Comparison of ENCODE assay signal across 8 mouse cellular contexts in the genomic region with DNA sequence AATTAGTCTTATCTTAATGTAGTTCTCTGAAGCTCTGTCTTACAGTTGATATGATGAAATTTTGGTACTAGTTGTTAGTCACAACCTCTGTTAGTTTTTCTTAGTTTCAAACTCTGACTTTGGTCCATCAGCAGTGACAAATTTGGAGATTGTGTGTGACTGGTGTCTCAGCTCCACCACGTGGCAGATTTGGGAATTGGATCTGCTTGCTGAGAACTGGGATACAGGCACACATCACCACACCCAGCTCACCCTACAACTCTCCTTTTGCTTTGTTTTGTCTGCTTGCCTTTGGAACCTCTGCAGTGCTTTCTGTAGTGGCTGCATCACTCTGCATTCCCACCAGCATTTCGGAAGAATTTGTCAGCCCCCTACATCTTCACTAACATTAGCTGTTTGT. TPM values are rescaled to one million over a fixed set of nuclear protein-coding genes. Genes with fewer than 3 reads are reported as not detected.
A peak's percentile ranks its signal among the peaks of the same experiment; 100 is the strongest.
DNase-seq lines count a peak whose midpoint lies in the region; ATAC-seq and TF ChIP-seq lines count a peak whose summit lies in the region.

No protein-coding gene starts in this region.

- H3K27me3 ChIP-seq in heart, embryonic 12.5 days (replicated peaks), result no peaks in the 10 kb centered on the region
- H3K27me3 ChIP-seq in heart, postnatal 0 days (ENCODE audit: control insufficient read depth, insufficient read depth, low read length), result no peaks in the 10 kb centered on the region
- H3K27me3 ChIP-seq in stomach, postnatal 0 days (ENCODE audit: control insufficient read depth, insufficient read depth, low read length), result no peaks in the 10 kb centered on the region

- no peak overlapping the region for H3K9ac ChIP-seq in heart, embryonic 12.5 days
- no peak overlapping the region for H3K9ac ChIP-seq in heart, postnatal 0 days (replicated peaks; ENCODE audit: low read depth, low read length)
- H3K9ac ChIP-seq in stomach, postnatal 0 days (ENCODE audit: low read length), result no peak overlapping the region

- TF ChIP-seq EP300 in heart, postnatal 0 days (IDR thresholded peaks at IDR 0.05; ENCODE audit: low read depth), result no peak
- TF ChIP-seq EP300 in stomach, postnatal 0 days (optimal IDR thresholded peaks at IDR 0.05), result no peak

- ATAC-seq in heart, embryonic 12.5 days (ENCODE audit: insufficient number of reproducible peaks, low FRiP score), result no peak
- ATAC-seq in common myeloid progenitor, adult 5-6 weeks (replicated peaks; ENCODE audit: low read depth, poor library complexity, severe bottlenecking), result peak; percentile 68
- ATAC-seq in heart, postnatal 0 days (ENCODE audit: insufficient read depth, low read depth), result no peak
- ATAC-seq in monocyte, adult 5-6 weeks (replicated peaks; ENCODE audit: insufficient number of reproducible peaks, low FRiP score, low TSS enrichment, poor library complexity, severe bottlenecking), result 0 out of 2 replicates have a peak, but pooled peaks have one; percentile 53
- ATAC-seq in stomach, postnatal 0 days (ENCODE audit: low FRiP score, low TSS enrichment), result no peak

- H3K4me3 ChIP-seq in heart, embryonic 12.5 days, result no peak overlapping the region
- no peak overlapping the region for H3K4me3 ChIP-seq in heart, postnatal 0 days (ENCODE audit: low read depth, low read length)
- H3K4me3 ChIP-seq in left cerebral cortex, adult 2 months, result no peak overlapping the region
- H3K4me3 ChIP-seq in stomach, postnatal 0 days (ENCODE audit: low read depth, low read length), result no peak overlapping the region

- H3K27ac ChIP-seq in heart, embryonic 12.5 days (ENCODE audit: poor library complexity, severe bottlenecking), result no peak overlapping the region
- no peak overlapping the region for H3K27ac ChIP-seq in heart, postnatal 0 days (ENCODE audit: low read depth)
- no peak overlapping the region for H3K27ac ChIP-seq in left cerebral cortex, adult 2 months
- no peak overlapping the region for H3K27ac ChIP-seq in stomach, postnatal 0 days (replicated peaks)

- WGBS in heart, embryonic 12.5 days, result 22% methylated on average over 2 of the region's 2 CpGs
- 16% methylated on average over 2 of the region's 2 CpGs for WGBS in heart, postnatal 0 days
- 16% methylated on average over 2 of the region's 2 CpGs for WGBS in stomach, postnatal 0 days

- peak; percentile 94 for DNase-seq in heart, adult 11 months
- peak; percentile 83 for DNase-seq in adipocyte (ENCODE audit: low spot score)
- peak; percentile 67 for DNase-seq in heart, postnatal 0 days (ENCODE audit: low spot score)
- DNase-seq in left cerebral cortex, adult 2 months (ENCODE audit: extremely low spot score in 1 of 2, low spot score in 2 of 2), result peak; percentile 69 to 78
- DNase-seq in stomach, postnatal 0 days (ENCODE audit: low spot score), result peak; percentile 74

- H3K4me2 ChIP-seq in heart, embryonic 12.5 days, result no peak overlapping the region
- no peak overlapping the region for H3K4me2 ChIP-seq in heart, postnatal 0 days (ENCODE audit: low read depth, low read length)
- H3K4me2 ChIP-seq in stomach, postnatal 0 days (replicated peaks; ENCODE audit: low read depth), result no peak overlapping the region

- peak; percentile 84 for TF ChIP-seq CTCF in heart, postnatal 0 days (IDR thresholded peaks at IDR 0.05; ENCODE audit: low read depth)
- TF ChIP-seq CTCF in left cerebral cortex, adult 2 months (IDR thresholded peaks at IDR 0.05), result peak; percentile 90
- TF ChIP-seq CTCF in stomach, postnatal 0 days (IDR thresholded peaks at IDR 0.05; ENCODE audit: low read depth), result peak; percentile 91

- H3K9me3 ChIP-seq in heart, embryonic 12.5 days (replicated peaks), result no peaks in the 10 kb centered on the region
- no peaks in the 10 kb centered on the region for H3K9me3 ChIP-seq in heart, postnatal 0 days (replicated peaks; ENCODE audit: control insufficient read depth, low read length)
- no peaks in the 10 kb centered on the region for H3K9me3 ChIP-seq in stomach, postnatal 0 days (ENCODE audit: control insufficient read depth, low read length)

- no peaks in the 10 kb centered on the region for H3K4me1 ChIP-seq in heart, embryonic 12.5 days (replicated peaks)
- no peaks in the 10 kb centered on the region for H3K4me1 ChIP-seq in heart, postnatal 0 days (ENCODE audit: control insufficient read depth, insufficient read depth)
- no peaks in the 10 kb centered on the region for H3K4me1 ChIP-seq in stomach, postnatal 0 days (replicated peaks; ENCODE audit: control insufficient read depth, insufficient read depth)

- intact Hi-C loops in left cerebral cortex, adult 2 months (cut with DNase I), result loop anchor here (1.0 to 10.0 kb wide), 3 partner anchors 53 to 514 kb away; a partner anchor contains a TSS

- no peaks in the 10 kb centered on the region for H3K36me3 ChIP-seq in heart, embryonic 12.5 days
- H3K36me3 ChIP-seq in heart, postnatal 0 days (replicated peaks; ENCODE audit: control insufficient read depth, insufficient read depth, low read length), result no peaks in the 10 kb centered on the region
- no peaks in the 10 kb centered on the region for H3K36me3 ChIP-seq in stomach, postnatal 0 days (ENCODE audit: control insufficient read depth, insufficient read depth, low read length)

RNA-seq across cellular contexts. Expression of a gene that starts 5.0 kb away (rescaled TPM):
- 29.6 and 31.7 TPM in 2 replicates for polyA plus RNA-seq in heart, embryonic 12.5 days (2016; fragmentation: Nextera tagmentation; extraction: Ambion mirVana)
- 16.6 and 22.1 TPM in 2 replicates for total RNA-seq in common myeloid progenitor, adult 5-6 weeks (2017)
- 10.2 and 19.6 TPM in 2 replicates for total RNA-seq in heart, postnatal 0 days (2014; rRNA removed; ENCODE audit: low replicate concordance)
- polyA plus RNA-seq in heart, postnatal 0 days (2015; fragmentation: Nextera tagmentation; extraction: Ambion mirVana), result 20.1 and 20.5 TPM in 2 replicates
- total RNA-seq in left cerebral cortex, adult 2 months (2021), result 10 to 100 TPM; 70.3 to 73.8 TPM
- 5.8 to 20.7 TPM (median 9.2 TPM) in 3 replicates for total RNA-seq in monocyte, adult 5-6 weeks (2017)
- 15.5 TPM in 2 replicates for polyA plus RNA-seq in stomach, postnatal 0 days (2015; fragmentation: Nextera tagmentation; extraction: Ambion mirVana)

RNA-seq across cellular contexts. Expression of a gene that starts 10.1 kb away (rescaled TPM):
- polyA plus RNA-seq in heart, embryonic 12.5 days (2016; fragmentation: Nextera tagmentation; extraction: Ambion mirVana), result 20.4 and 23.2 TPM in 2 replicates
- 47.1 and 53.3 TPM in 2 replicates for total RNA-seq in common myeloid progenitor, adult 5-6 weeks (2017)
- total RNA-seq in heart, postnatal 0 days (2014; rRNA removed; ENCODE audit: low replicate concordance), result 50.3 and 53.1 TPM in 2 replicates
- 12.4 and 12.8 TPM in 2 replicates for polyA plus RNA-seq in heart, postnatal 0 days (2015; fragmentation: Nextera tagmentation; extraction: Ambion mirVana)
- 100 to 1,000 TPM; 132 to 133 TPM for total RNA-seq in left cerebral cortex, adult 2 months (2021)
- total RNA-seq in monocyte, adult 5-6 weeks (2017), result 27.0 to 55.5 TPM (median 30.2 TPM) in 3 replicates
- 7.9 and 8.8 TPM in 2 replicates for polyA plus RNA-seq in stomach, postnatal 0 days (2015; fragmentation: Nextera tagmentation; extraction: Ambion mirVana)

Comparison
In these comparisons a context has a peak if more than half of its experiments do, and no peak if none do; other contexts are left out.
1. ATAC-seq: peak in common myeloid progenitor, adult 5-6 weeks (single experiment) and monocyte, adult 5-6 weeks (single experiment); none in heart, embryonic 12.5 days (single experiment), heart, postnatal 0 days (single experiment) and stomach, postnatal 0 days (single experiment).
2. Peak in every context shown above with its lines, with median percentiles within 50 percentile points of each other: DNase-seq and CTCF ChIP-seq.